Mouse (Mus musculus) heart, embryonic 10.5 days (tissue): ENCODE data around the gene Snrpb2. TPM values are rescaled to one million over a fixed set of nuclear protein-coding genes. Genes with fewer than 3 reads are reported as not detected.

Experiments used
- DNase-seq: peaks from one replicate; pipeline ENCODE4 v3.0.0-alpha.2; 2017; ENCODE audit warnings: low spot score
- H3K27ac ChIP-seq: fragments of 300-500 bp; sonication (generic); 2 replicates; pipeline ENCODE4 v1.5.1; 2016; ENCODE audit warnings: mild to moderate bottlenecking
- H3K27me3 ChIP-seq: fragments of 300-500 bp; sonication (generic); 2 replicates; pipeline ENCODE4 v1.6.1; 2016; ENCODE audit warnings: mild to moderate bottlenecking; ENCODE audit not compliant: poor library complexity, insufficient read depth, severe bottlenecking
- H3K36me3 ChIP-seq: fragments of 300-500 bp; sonication (generic); 2 replicates; pipeline ENCODE4 v1.6.1; 2016; ENCODE audit warnings: mild to moderate bottlenecking, moderate library complexity
- H3K4me1 ChIP-seq: fragments of 300-500 bp; sonication (generic); 2 replicates; pipeline ENCODE4 v1.6.1; 2016; ENCODE audit warnings: mild to moderate bottlenecking
- H3K4me3 ChIP-seq: fragments of 300-500 bp; sonication (generic); 2 replicates; pipeline ENCODE4 v1.5.1; 2016; ENCODE audit warnings: mild to moderate bottlenecking, moderate library complexity
- H3K9me3 ChIP-seq: fragments of 300-500 bp; sonication (generic); 2 replicates; pipeline ENCODE4 v1.6.1; 2016; ENCODE audit warnings: mild to moderate bottlenecking, moderate library complexity
- WGBS: fragments of 180-500 bp; shearing (Covaris S2); methylation state at CpG from one replicate; pipeline ENCODE4 v1.1.7; 2016; 5-methylcytosine and 5-hydroxymethylcytosine counted together
- polyA plus RNA-seq: library from polyadenylated mRNA; unstranded; fragments of >200 nt; fragmentation: Nextera tagmentation; extraction: Ambion mirVana; gene quantifications from 2 replicates; pipeline ENCODE4 v1.2.1, GENCODE M21; 2016

Gene Snrpb2
- polyA plus RNA-seq: 46.8 and 63.3 TPM in 2 replicates

- Histone ChIP-seq H3K27ac (peak within 1 kb of the TSS; percentile 87), H3K4me1 (peaks cover 5% of the 10 kb centered on the region), H3K27me3 (no peaks in the 10 kb centered on the region), H3K36me3 (peaks cover 30% of the 10 kb centered on the region), H3K9me3 (no peaks in the 10 kb centered on the region), H3K4me3 (peak within 1 kb of the TSS; percentile 76)
- peak; percentile 93 for DNase-seq
- under 1% methylated on average over 55 of the region's 55 CpGs for WGBS
Measured at GRCm38 (mm10) chr2:143062812-143063792, at the start of gene Snrpb2. Gene Snrpb2, plus strand, starts transcription at chr2:143063039.

- H3K36me3 ChIP-seq: no peaks in the 10 kb centered on the region
- H3K9me3 ChIP-seq: no peaks in the 10 kb centered on the region
- no peaks in the 10 kb centered on the region for H3K27me3 ChIP-seq
- DNase-seq: no peak
- no peaks in the 10 kb centered on the region for H3K4me1 ChIP-seq
- WGBS: 89% methylated on average over 5 of the region's 5 CpGs
- no peak overlapping the region for H3K27ac ChIP-seq
- H3K4me3 ChIP-seq: no peak overlapping the region
Measured at GRCm38 (mm10) chr2:143013057-143013456, 49.8 kb upstream of the Snrpb2 start.

GRCm38 (mm10) chr2:143018084-143018483 is 44.8 kb upstream of the Snrpb2 start:
- H3K4me3 ChIP-seq: no peak overlapping the region
- H3K9me3 ChIP-seq: no peaks in the 10 kb centered on the region
- no peaks in the 10 kb centered on the region for H3K27me3 ChIP-seq
- no peak for DNase-seq
- no peak overlapping the region for H3K27ac ChIP-seq
- H3K36me3 ChIP-seq: no peaks in the 10 kb centered on the region
- no peaks in the 10 kb centered on the region for H3K4me1 ChIP-seq
- 86% methylated on average over 8 of the region's 8 CpGs for WGBS

GRCm38 (mm10) chr2:143018591-143019130 is 44.2 kb upstream of the Snrpb2 start:
- H3K27ac ChIP-seq: no peak overlapping the region
- no peak overlapping the region for H3K4me3 ChIP-seq
- no peaks in the 10 kb centered on the region for H3K27me3 ChIP-seq
- DNase-seq: no peak
- WGBS: 40% methylated on average over 5 of the region's 5 CpGs
- H3K9me3 ChIP-seq: no peaks in the 10 kb centered on the region
- no peaks in the 10 kb centered on the region for H3K4me1 ChIP-seq
- no peaks in the 10 kb centered on the region for H3K36me3 ChIP-seq

GRCm38 (mm10) chr2:143019727-143020126 is 43.1 kb upstream of the Snrpb2 start:
- Histone ChIP-seq H3K9me3 (no peaks in the 10 kb centered on the region), H3K4me3 (no peak overlapping the region), H3K27me3 (no peaks in the 10 kb centered on the region), H3K36me3 (no peaks in the 10 kb centered on the region), H3K4me1 (no peaks in the 10 kb centered on the region), H3K27ac (no peak overlapping the region)
- no peak for DNase-seq
- WGBS: 37% methylated on average over 2 of the region's 2 CpGs

GRCm38 (mm10) chr2:143023331-143023730 is 39.5 kb upstream of the Snrpb2 start:
- H3K36me3 ChIP-seq: no peaks in the 10 kb centered on the region
- H3K27ac ChIP-seq: no peak overlapping the region
- DNase-seq: no peak
- 94% methylated on average over 2 of the region's 2 CpGs for WGBS
- no peaks in the 10 kb centered on the region for H3K27me3 ChIP-seq
- H3K4me1 ChIP-seq: no peaks in the 10 kb centered on the region
- no peak overlapping the region for H3K4me3 ChIP-seq
- H3K9me3 ChIP-seq: no peaks in the 10 kb centered on the region

- Histone ChIP-seq H3K4me1 (no peaks in the 10 kb centered on the region), H3K4me3 (no peak overlapping the region), H3K36me3 (no peaks in the 10 kb centered on the region), H3K9me3 (no peaks in the 10 kb centered on the region), H3K27ac (no peak overlapping the region), H3K27me3 (no peaks in the 10 kb centered on the region)
- WGBS: 74% methylated on average over 4 of the region's 4 CpGs
- no peak for DNase-seq
Measured at GRCm38 (mm10) chr2:143024226-143024625, 38.6 kb upstream of the Snrpb2 start.

- H3K9me3 ChIP-seq: no peaks in the 10 kb centered on the region
- H3K4me1 ChIP-seq: no peaks in the 10 kb centered on the region
- no peak overlapping the region for H3K27ac ChIP-seq
- H3K36me3 ChIP-seq: no peaks in the 10 kb centered on the region
- no peak for DNase-seq
- 91% methylated on average over 1 of the region's 1 CpGs for WGBS
- H3K4me3 ChIP-seq: no peak overlapping the region
- no peaks in the 10 kb centered on the region for H3K27me3 ChIP-seq
Measured at GRCm38 (mm10) chr2:143031283-143031682, 31.6 kb upstream of the Snrpb2 start.

- Histone ChIP-seq H3K27me3 (no peaks in the 10 kb centered on the region), H3K9me3 (no peaks in the 10 kb centered on the region), H3K36me3 (no peaks in the 10 kb centered on the region), H3K27ac (no peak overlapping the region), H3K4me1 (no peaks in the 10 kb centered on the region), H3K4me3 (no peak overlapping the region)
- 78% methylated on average over 10 of the region's 10 CpGs for WGBS
- no peak for DNase-seq
Measured at GRCm38 (mm10) chr2:143032378-143033255, 30.2 kb upstream of the Snrpb2 start.

- Histone ChIP-seq H3K9me3 (no peaks in the 10 kb centered on the region), H3K36me3 (no peaks in the 10 kb centered on the region), H3K4me3 (no peak overlapping the region), H3K27me3 (no peaks in the 10 kb centered on the region), H3K27ac (no peak overlapping the region), H3K4me1 (no peaks in the 10 kb centered on the region)
- WGBS: 82% methylated on average over 7 of the region's 7 CpGs
- no peak for DNase-seq
Measured at GRCm38 (mm10) chr2:143034350-143035085, 28.3 kb upstream of the Snrpb2 start.

GRCm38 (mm10) chr2:143035086-143035593 is 27.7 kb upstream of the Snrpb2 start:
- WGBS: 78% methylated on average over 10 of the region's 10 CpGs
- Histone ChIP-seq H3K4me1 (no peaks in the 10 kb centered on the region), H3K9me3 (no peaks in the 10 kb centered on the region), H3K36me3 (no peaks in the 10 kb centered on the region), H3K4me3 (no peak overlapping the region), H3K27me3 (no peaks in the 10 kb centered on the region), H3K27ac (no peak overlapping the region)
- no peak for DNase-seq

- H3K4me3 ChIP-seq: no peak overlapping the region
- H3K27ac ChIP-seq: no peak overlapping the region
- no peaks in the 10 kb centered on the region for H3K9me3 ChIP-seq
- no peaks in the 10 kb centered on the region for H3K27me3 ChIP-seq
- DNase-seq: no peak
- H3K36me3 ChIP-seq: no peaks in the 10 kb centered on the region
- H3K4me1 ChIP-seq: no peaks in the 10 kb centered on the region
- WGBS: 86% methylated on average over 1 of the region's 1 CpGs
Measured at GRCm38 (mm10) chr2:143041596-143041995, 21.2 kb upstream of the Snrpb2 start.
